Mouse (Mus musculus) lung, adult 18-20 months (tissue): ENCODE data around the gene Per2.

Experiments
- DNase-seq, 2 experiments: peaks; one replicate each; pipeline ENCODE4 v3.0.0; 2022; ENCODE audit warnings: mixed read lengths in 2 of 2

Gene Per2

GRCm38 (mm10) chr1:91430761-91431160 is 28.4 kb downstream of the Per2 start:
- DNase-seq: no peak

GRCm38 (mm10) chr1:91429212-91429611 is 29.9 kb downstream of the Per2 start:
- DNase-seq: no peak

DNA sequence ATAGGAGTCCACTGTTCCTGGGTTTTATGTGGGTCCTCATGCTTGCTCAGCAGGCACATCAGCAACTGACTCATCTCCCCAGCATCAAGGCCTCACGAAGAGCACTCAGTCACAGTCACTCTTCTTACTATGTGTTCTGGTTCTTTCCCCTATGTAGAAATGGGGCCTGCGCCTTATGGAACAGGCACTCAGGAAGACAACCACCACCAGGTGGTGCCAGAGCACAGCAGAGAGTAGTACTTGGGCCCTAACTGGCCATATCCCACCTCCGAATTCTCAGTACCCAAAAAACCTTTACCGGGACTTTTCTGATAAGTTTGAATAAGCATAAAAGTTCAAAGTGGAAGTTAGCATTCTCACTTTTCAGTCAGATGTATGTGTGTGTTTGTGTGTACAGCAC is 30.5 kb downstream of the Per2 start:
- DNase-seq: peak; percentile 80 to 88

- DNase-seq: no peak
Observed at GRCm38 (mm10) chr1:91426397-91426796, 32.7 kb downstream of the Per2 start.

GRCm38 (mm10) chr1:91420601-91421065 is 38.5 kb downstream of the Per2 start:
- no peak for DNase-seq

- no peak for DNase-seq
Observed at GRCm38 (mm10) chr1:91419862-91420600, 39.1 kb downstream of the Per2 start.

- no peak for DNase-seq
Observed at GRCm38 (mm10) chr1:91417991-91418390, 41.1 kb downstream of the Per2 start.

DNA sequence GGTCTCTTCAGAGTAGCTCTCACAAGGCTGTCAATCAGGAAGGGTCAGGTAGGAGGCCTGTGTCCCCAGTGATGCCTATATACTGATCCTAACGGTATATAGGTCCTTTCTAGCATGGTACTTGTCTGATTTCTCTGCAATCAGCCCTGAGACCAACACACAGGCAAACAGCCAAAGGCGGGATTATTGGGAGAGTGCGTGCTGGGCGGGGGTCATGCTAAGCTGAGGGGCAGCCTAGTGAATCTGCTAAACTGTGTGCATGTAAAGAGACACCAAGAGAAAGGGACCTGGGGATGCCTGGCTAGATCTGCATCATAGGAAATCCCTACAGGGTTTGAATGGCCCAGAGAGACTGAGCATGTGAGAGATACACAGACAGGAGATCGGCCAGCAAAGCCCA is 43.8 kb downstream of the Per2 start:
- no peak for DNase-seq

GRCm38 (mm10) chr1:91414903-91415302 is 44.2 kb downstream of the Per2 start:
- DNase-seq: no peak

DNA sequence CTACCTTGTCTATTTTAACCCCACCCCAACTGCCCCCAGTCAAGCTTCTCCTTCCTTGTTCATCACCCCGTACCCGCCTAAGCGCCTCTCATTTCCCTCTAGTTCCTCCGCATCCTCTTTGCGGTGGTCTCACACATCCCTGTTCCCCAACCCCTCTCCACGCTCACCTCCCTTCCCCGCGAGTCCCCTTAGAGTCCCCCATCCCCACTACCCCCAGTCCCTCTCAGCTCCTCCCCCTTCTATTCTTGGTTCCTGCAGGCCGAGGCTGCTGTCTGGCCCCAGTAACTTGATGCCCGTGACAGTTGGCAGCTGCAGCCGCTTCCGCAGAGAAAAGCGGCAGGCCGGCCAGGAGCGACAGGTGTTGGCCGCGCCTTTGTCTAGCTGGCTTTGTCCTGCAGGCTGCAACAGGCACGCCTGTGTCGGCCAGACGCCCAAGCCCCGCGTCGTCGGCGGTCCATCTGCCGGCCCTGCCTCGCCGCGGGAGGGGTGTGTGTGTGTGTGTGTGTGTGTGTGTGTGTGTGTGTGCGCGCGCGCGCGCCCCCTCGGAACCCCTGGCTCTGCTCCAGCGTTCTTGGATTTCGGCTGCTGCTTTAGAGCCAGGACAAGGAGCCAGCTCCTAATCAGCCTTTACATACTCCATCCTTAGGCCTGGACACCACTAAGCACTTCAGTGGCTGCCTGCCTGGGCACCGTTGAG is 45.1 kb downstream of the Per2 start, which contains the start of gene Hes6:
Hes6 (minus strand) TSS at position 141 of the 697 bp plus-strand sequence.
- DNase-seq: peak; percentile 60 to 75

- no peak for DNase-seq
Observed at GRCm38 (mm10) chr1:91413536-91413897, 45.6 kb downstream of the Per2 start.

- DNase-seq: peak; percentile 97 to 98
Observed at GRCm38 (mm10) chr1:91413030-91413506, 46.1 kb downstream of the Per2 start.

DNA sequence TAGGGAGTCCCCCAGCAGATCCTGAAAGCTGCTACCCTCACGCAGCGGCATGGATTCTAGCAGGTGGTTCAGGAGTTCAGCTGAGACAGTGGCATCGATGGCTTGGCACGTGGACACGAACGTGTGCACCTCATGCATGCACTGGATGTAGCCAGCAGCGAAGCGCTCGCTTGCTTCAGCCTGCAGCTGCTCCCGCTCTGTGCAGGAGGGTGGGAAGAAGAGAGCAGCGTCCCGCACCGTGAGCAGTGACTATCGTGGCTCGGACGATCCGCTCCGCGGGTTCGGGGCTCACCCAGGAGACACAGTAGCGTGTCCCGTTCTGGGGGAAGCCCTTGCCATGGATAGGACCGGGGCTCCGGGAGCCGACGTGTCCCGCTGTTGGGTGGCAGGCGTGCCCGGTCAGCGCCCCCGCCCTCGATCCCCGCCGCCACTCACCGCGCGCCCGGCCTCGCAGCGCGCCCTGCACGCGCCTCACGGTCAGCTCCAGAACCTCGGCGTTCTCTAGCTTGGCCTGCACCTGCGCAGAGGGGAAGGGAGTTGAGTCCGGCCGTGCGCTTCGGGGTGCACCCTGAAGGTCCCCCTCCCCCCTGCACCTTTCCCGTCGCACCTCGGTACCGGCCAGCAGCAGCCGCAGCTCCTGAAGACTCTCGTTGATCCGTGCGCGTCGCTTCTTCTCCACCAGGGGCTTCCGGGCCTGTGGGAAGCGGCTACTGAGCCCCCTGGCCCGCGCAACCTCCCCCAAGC is 46.7 kb downstream of the Per2 start:
- no peak for DNase-seq

DNA sequence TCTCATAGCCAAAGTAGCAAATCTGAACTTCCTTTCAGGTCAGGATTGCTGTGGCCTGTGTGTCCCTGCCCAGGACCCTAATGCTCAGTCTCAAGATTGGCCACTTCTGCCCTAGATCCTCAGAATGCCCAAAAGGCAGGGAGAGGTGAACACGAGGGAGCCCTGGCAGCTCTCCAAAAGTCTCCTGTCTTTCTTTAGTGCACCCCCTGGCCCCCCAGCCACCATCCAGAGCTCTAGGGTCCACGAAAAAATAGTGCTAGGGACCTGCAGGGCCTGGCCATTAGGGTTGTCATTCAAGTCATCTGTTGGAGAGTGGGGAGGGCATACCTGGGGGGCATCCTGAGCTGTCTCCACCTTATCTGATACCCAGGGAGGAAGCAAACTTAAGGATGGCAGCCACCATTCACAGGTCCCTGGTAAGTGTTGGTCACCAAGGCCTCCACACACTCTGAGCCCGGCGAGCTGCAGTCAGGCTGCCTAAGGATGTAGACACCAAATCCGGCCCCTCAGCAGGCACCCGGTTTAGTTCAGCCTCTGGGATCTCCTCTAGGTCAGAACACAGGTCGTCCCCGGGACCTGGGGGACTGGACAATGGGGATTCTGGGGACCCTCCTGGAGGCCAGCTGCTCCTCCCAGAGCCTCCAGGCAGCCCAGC is 47.4 kb downstream of the Per2 start:
- DNase-seq: no peak

- DNase-seq: no peak
Observed at GRCm38 (mm10) chr1:91407819-91408218, 51.3 kb downstream of the Per2 start.

DNA sequence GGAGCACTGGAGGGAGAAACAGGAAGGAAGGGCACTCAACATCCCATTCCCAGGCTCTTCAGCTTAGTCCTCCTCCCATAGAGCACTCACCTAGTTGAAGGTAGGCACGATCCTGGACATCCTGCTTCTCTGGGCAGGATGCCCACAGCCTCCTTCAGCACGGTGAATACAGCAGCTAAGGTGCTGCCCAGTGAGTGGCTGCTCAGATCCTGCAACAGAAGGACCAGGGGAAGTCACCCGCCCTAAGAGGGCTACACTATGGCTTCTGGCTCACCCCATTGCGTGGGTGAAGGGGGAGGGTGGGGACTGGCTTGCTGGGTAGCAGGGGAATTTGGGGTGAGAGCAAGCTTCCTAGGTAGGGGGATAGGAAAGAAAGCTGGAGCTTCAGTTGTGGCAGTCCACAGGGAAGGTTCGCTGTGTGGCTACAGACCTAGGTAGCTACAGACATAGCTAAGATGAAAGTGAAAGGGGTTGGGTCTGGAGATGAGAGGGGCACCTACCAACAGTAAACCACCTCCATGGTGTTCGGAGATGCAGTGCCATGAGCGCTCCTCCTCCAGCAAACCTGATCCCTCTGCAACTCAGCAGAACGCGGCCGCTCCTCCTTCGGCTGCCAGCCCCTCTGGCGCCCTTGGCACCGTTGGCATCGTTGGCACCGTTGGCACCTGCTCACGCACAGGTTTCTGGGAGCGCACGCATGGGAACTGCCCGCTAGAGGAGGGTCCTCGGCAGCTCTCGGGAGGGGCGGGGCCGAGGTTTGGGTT is 53.5 kb downstream of the Per2 start:
- peak; percentile 44 to 61 for DNase-seq

- DNase-seq: no peak
Observed at GRCm38 (mm10) chr1:91404976-91405375, 54.1 kb downstream of the Per2 start.

GRCm38 (mm10) chr1:91398260-91399062 is 60.7 kb downstream of the Per2 start, which contains the start of gene Ilkap:
Ilkap (minus strand) TSS chr1:91398815.
- DNase-seq: peak; percentile 83 to 85

GRCm38 (mm10) chr1:91397927-91398259 is 61.2 kb downstream of the Per2 start:
- no peak for DNase-seq

- DNase-seq: no peak
Observed at GRCm38 (mm10) chr1:91390369-91390768, 68.8 kb downstream of the Per2 start.

- DNase-seq: no peak
Observed at GRCm38 (mm10) chr1:91381091-91381471, 78.0 kb downstream of the Per2 start.
